Mouse (Mus musculus): ENCODE results near the gene Slc7a11. TPM values are rescaled to one million over a fixed set of nuclear protein-coding genes. Genes with fewer than 3 reads are reported as not detected.
A peak's percentile ranks its signal among the peaks of the same experiment; 100 is the strongest.
"Not testable (repeated sequence)": the region's sequence is repeated elsewhere in the genome, so short reads cannot be mapped to it uniquely, and the experiment has no call there.

The Slc7a11 gene
- polyA plus RNA-seq, 1 experiment: 0.60 TPM

DNA sequence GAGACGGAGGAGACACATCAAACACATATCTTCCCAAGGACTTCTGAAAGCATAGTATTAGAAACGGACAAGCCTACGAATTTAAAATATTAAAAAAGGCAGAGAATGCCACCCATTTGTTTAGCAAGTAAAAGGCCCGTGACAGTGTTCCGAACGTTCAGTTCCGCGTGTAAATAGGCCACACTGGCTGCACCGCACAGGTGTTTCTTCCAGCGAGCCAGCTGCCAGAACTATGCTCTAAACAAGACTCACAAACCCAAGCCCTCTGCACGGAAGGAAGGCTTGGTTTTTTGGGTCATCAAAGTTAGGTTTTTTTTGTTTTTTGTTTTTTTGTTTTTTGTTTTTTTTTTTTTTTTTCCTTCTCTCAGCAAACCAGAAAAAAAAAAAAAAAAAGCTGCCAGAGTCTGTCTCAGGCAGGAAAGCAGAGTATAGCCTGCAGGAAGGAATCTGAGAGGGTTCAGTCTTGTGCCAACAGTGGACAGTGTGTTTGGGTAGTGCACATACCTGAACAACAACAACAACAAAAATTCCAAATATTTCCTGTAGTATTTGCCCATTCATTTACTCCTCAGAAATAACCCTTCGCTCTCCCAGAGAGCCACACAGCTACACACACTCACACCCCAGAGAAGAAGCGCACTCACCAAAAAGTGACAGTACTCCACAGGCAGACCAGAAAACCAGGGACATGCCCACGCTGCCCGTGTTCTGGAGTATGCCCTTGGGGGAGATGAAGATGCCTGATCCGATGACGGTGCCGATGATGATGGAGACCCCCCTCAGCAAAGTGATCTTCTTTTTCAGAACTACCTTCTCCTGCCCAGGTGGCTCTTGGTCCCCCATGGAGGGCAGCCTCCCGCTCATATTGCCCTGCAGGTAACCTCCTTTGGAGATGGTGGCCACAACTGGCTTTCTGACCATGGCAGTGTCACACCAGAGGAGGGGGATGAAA, 797 bp downstream of the Slc7a11 start:
- peak overlapping the region; percentile 60 for H3K4me3 ChIP-seq (ENCODE audit: insufficient read depth, low read length)
- H3K4me1 ChIP-seq (ENCODE audit: control insufficient read depth, insufficient read depth, low read length): peaks cover 22% of the 10 kb centered on the region
- no peak overlapping the region for H3K27ac ChIP-seq (ENCODE audit: insufficient read depth, low read depth, low read length)
- TF ChIP-seq CTCF (IDR thresholded peaks at IDR 0.05; ENCODE audit: low read depth, low read length): no peak
- TF ChIP-seq POLR2A (IDR thresholded peaks at IDR 0.05; ENCODE audit: borderline replicate concordance, low read depth, low read length): no peak

GRCm38 (mm10) chr3:50441330-50441729, 2.1 kb downstream of the Slc7a11 start:
- Histone ChIP-seq H3K4me1 (ENCODE audit: control insufficient read depth, insufficient read depth, low read length) (peaks cover 29% of the 10 kb centered on the region), H3K4me3 (ENCODE audit: insufficient read depth, low read length) (no peak overlapping the region), H3K27ac (ENCODE audit: insufficient read depth, low read depth, low read length) (no peak overlapping the region)
- TF ChIP-seq CTCF (IDR thresholded peaks at IDR 0.05; ENCODE audit: low read depth, low read length): no peak
- no peak for TF ChIP-seq POLR2A (IDR thresholded peaks at IDR 0.05; ENCODE audit: borderline replicate concordance, low read depth, low read length)

DNA sequence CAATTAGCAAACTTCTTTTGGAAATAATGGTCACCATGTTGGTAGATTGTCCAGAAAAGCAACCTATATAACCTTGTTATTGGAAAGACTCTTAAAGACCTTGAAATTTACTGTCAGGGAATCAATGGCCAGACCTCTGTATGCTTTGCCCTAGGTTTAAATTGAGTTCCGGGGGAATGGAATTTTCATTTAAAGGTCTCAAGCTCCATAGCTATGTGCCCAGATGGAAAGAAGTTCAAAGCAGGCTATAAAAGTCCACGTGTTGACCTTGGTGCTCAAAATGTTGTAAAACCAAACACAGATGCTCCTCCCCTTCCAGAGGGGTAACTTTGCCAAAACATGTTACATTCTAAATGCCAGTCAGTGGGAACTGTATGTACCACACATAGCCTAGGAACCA, 3.0 kb downstream of the Slc7a11 start:
- Histone ChIP-seq H3K27ac (ENCODE audit: insufficient read depth, low read depth, low read length) (no peak overlapping the region), H3K4me1 (ENCODE audit: control insufficient read depth, insufficient read depth, low read length) (peaks cover 35% of the 10 kb centered on the region), H3K4me3 (ENCODE audit: insufficient read depth, low read length) (no peak overlapping the region)
- TF ChIP-seq POLR2A (IDR thresholded peaks at IDR 0.05; ENCODE audit: borderline replicate concordance, low read depth, low read length) (no peak), CTCF (IDR thresholded peaks at IDR 0.05; ENCODE audit: low read depth, low read length) (no peak)

- peaks cover 35% of the 10 kb centered on the region for H3K4me1 ChIP-seq (ENCODE audit: control insufficient read depth, insufficient read depth, low read length)
- H3K27ac ChIP-seq (ENCODE audit: insufficient read depth, low read depth, low read length): no peak overlapping the region
- no peak overlapping the region for H3K4me3 ChIP-seq (ENCODE audit: insufficient read depth, low read length)
- TF ChIP-seq POLR2A (IDR thresholded peaks at IDR 0.05; ENCODE audit: borderline replicate concordance, low read depth, low read length) (no peak), CTCF (IDR thresholded peaks at IDR 0.05; ENCODE audit: low read depth, low read length) (no peak)
Measured at GRCm38 (mm10) chr3:50439429-50439828, 4.0 kb downstream of the Slc7a11 start.

- Histone ChIP-seq H3K27ac (ENCODE audit: insufficient read depth, low read depth, low read length) (peak overlapping the region; percentile 61), H3K4me3 (ENCODE audit: insufficient read depth, low read length) (no peak overlapping the region), H3K4me1 (ENCODE audit: control insufficient read depth, insufficient read depth, low read length) (peaks cover 30% of the 10 kb centered on the region)
- TF ChIP-seq CTCF (IDR thresholded peaks at IDR 0.05; ENCODE audit: low read depth, low read length) (no peak), POLR2A (IDR thresholded peaks at IDR 0.05; ENCODE audit: borderline replicate concordance, low read depth, low read length) (no peak)
Measured at GRCm38 (mm10) chr3:50438520-50439253, 4.7 kb downstream of the Slc7a11 start.

DNA sequence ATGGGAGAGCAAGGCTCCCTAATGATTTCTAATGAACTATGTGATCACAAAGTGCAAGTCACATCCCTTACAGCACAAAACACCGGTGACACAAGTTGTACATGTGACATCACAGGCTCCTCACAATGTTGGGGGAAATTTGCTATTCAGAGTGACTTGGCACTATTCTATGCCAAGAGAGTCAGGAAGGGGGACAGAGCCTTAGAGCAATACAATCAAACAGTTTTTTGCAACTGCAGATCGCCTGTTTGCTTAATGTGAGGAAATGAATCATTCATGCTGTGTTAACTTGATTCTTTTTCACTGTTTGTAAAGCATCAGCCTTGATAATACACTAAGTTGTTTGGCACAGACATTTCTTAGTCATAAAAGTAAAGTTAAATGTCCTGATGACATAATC, 5.3 kb downstream of the Slc7a11 start:
- H3K4me3 ChIP-seq (ENCODE audit: insufficient read depth, low read length): not testable (repeated sequence)
- 0 out of 2 replicates have a peak overlapping the region, but pooled peaks have one; percentile 3 for H3K27ac ChIP-seq (ENCODE audit: insufficient read depth, low read depth, low read length)
- H3K4me1 ChIP-seq (ENCODE audit: control insufficient read depth, insufficient read depth, low read length): peaks cover 28% of the 10 kb centered on the region

- H3K4me3 ChIP-seq (ENCODE audit: insufficient read depth, low read length); H3K27ac ChIP-seq (ENCODE audit: insufficient read depth, low read depth, low read length): not testable (repeated sequence)
- H3K4me1 ChIP-seq (ENCODE audit: control insufficient read depth, insufficient read depth, low read length): peaks cover 21% of the 10 kb centered on the region
Measured at GRCm38 (mm10) chr3:50436409-50436808, 7.0 kb downstream of the Slc7a11 start.

DNA sequence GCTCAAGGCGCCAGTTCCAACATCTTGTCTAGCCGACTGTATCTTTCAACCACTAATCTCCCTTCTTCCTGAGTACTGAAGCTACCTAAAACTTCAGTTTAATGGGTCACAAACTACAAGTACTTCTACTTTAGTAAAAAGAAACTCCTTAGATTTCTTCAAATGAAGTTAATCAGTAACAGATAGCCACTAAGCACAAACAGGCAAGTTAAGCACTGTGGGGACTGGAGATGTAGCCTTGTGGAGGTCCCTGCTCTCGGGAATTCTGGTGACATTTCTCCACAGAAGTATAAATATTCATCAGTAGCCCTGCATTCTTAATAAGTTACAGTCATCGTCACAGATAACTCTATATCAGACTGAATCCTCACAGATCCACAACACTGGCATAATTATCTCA, 9.6 kb downstream of the Slc7a11 start:
- TF ChIP-seq CTCF (IDR thresholded peaks at IDR 0.05; ENCODE audit: low read depth, low read length): no peak
- no peak for TF ChIP-seq POLR2A (IDR thresholded peaks at IDR 0.05; ENCODE audit: borderline replicate concordance, low read depth, low read length)
- Histone ChIP-seq H3K4me3 (ENCODE audit: insufficient read depth, low read length) (no peak overlapping the region), H3K4me1 (ENCODE audit: control insufficient read depth, insufficient read depth, low read length) (peaks cover 18% of the 10 kb centered on the region), H3K27ac (ENCODE audit: insufficient read depth, low read depth, low read length) (no peak overlapping the region)

DNA sequence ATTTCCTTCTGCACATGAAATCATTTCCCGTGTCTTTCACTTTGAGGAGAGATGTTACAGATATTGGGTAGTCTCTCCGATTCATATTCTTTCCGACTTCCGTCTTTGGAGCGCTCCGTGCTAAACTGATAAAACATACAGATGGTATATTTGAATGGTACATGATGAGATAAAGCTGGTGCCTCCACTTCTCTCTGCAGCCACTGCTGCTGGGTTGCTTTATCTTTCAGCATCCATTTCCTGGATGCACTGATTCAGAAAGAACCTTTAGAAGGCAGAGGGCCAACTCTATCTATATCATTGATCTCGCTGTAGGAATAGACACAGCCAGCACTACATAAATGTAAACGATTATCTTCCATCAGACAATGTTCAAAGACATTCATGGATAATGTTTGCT, 12.6 kb downstream of the Slc7a11 start:
- Histone ChIP-seq H3K27ac (ENCODE audit: insufficient read depth, low read depth, low read length) (no peak overlapping the region), H3K4me3 (ENCODE audit: insufficient read depth, low read length) (no peak overlapping the region), H3K4me1 (ENCODE audit: control insufficient read depth, insufficient read depth, low read length) (peaks cover 1% of the 10 kb centered on the region)
- TF ChIP-seq CTCF (IDR thresholded peaks at IDR 0.05; ENCODE audit: low read depth, low read length) (no peak), POLR2A (IDR thresholded peaks at IDR 0.05; ENCODE audit: borderline replicate concordance, low read depth, low read length) (no peak)

Data from bone marrow macrophage, adult 2 months (primary cell).